Mouse (Mus musculus): ENCODE data around the gene Gm45234.

Gene Gm45234

DNA sequence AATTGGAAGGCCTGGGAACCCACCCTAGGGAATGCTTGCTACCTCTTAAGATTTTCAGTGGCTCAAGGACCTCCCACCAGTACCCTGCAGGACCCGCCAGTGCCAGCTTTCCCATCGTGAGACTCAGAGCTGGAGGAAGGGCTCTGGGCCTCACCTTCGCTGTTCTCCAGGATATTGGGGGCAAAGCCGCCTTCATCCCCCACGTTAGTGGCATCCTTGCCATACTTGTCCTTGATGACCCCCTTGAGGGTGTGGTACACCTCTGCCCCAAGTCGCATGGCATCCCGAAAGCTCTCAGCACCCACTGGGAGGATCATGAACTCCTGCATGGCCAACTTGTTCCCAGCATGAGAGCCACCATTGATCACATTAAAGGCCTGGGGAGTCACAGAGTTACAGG lies 10.1 kb upstream of the Gm45234 start:
- no peak for DNase-seq

- DNase-seq: peak; percentile 83
Observed at GRCm38 (mm10) chr6:124759259-124759658, 3.4 kb upstream of the Gm45234 start.

GRCm38 (mm10) chr6:124758849-124759232 lies 3.0 kb upstream of the Gm45234 start:
- DNase-seq: no peak

DNA sequence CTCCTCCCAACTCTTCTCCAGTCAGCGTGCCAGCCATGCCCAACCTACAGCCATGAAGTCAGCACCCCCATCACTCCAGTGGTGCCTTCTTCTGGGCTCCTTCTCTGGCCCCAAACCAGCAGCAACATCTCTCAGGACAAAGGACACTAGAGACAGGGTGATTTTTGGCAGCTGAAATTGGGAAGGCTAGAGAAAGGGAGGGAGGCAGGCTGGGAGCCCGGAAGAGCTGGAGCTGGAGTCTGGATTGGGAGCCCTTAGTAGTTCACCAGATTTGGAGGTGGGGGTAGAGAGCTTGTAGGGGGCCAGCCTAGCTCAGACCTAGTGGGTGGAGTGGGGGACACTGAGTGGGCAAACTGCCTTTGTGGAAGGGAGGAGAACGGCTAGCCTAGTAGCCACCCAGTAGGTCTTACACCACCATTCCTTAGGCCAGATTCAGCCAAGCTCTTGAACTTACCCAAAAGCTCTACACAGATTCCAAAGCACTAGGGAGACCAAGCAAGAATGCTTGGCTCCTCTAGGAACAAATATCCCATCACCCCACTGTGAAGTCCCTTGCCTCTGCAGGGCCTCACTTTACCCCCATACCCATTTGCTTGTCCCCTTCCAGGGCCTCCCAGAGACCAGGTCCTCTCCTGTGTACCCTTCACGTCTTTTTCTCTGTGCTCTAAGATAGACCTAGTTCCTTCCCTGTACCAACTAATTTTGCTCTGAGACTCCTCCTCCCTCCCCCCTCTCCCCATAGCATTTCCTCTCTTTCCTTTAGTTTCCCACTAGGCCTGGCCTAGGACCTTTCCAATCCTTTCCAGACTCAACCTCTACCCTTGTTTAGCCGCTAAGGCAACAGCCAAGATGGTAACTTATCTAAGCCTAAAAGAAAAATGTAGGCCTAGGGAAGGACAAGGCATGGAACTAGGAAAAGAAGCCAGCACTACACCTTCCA lies 2.4 kb upstream of the Gm45234 start:
- no peak for DNase-seq

DNA sequence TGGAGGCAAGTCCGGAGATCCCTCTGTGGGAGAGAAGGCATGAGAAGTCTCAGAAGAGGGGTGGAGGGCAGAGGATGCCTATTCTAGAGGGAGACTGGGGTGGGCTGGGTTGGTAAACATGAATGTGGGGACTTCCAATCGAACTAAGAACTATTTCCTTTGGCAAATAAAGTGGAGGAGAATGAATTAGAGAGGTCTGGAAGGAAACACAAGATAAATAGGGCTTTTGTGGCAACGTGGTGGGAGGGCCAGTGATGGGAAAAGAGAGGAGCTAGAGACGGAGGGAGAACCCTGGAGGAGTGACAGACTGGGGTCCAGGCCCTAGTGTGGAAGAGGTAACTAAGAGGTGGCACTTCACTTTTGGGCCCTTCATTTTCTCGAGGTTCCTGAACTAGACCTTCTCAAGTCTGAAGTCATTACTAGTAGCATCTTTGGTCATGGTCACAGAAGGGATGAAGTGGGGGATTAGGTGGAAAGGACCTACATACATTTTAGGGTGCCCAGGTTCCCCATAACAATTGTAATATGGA lies 1.6 kb upstream of the Gm45234 start:
- DNase-seq: no peak

DNA sequence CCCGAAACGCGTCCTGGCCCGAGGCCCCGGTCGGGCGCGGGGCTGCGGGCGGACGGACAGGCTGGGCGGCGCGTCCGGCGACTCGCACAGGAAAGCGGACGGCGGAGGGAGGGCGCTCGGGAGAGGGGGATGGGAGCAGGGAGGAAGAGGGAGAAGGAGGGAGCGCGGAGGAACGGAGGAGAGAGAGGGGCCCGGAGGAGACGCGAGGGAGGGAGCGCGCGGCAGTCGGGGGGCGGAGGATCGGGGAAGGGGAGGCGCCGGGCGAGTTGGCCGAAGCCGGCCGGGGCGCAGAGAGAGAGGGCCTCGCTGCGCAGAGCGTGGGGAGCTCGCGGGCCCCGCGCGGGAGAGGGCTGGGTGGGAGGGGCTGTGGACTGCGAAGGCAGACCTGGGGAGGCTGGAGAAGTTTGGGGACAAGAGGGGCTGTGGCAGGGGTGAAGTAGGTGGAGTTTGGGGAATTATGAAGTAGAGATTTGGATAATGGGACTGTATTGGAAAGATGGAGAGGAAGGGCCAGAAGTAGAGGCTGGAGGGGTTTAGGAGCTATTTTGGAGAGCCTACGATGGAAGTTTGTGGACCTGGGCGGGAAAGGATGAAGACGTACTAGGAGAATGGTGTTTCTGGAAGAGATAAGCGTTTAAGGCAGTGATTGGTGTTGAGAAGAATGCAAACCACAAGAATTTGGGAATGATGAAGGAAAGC lies 980 bp upstream of the Gm45234 start:
- peak; percentile 65 to 69 for DNase-seq

GRCm38 (mm10) chr6:124755306-124755705 lies 515 bp downstream of the Gm45234 start:
- no peak for DNase-seq

DNA sequence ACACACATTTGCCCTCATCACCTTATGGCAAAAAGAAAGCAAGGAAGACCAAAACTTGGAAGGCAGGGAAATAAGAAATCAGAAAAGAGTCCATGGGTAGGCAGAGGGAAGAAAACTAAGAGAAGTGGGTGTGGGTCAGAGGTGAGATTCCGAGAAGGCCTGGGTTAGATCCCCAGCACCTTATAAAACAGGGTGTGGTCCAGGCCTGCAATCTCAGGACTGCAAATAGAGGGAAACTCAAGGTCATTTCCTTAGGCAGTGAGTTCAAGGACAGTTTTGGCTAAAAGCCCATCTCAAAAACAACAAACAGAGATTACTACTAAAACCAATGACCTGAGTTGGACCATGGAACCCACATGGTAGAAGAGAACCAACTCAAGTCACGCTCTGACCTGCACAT lies 2.0 kb downstream of the Gm45234 start:
- no peak for DNase-seq

DNA sequence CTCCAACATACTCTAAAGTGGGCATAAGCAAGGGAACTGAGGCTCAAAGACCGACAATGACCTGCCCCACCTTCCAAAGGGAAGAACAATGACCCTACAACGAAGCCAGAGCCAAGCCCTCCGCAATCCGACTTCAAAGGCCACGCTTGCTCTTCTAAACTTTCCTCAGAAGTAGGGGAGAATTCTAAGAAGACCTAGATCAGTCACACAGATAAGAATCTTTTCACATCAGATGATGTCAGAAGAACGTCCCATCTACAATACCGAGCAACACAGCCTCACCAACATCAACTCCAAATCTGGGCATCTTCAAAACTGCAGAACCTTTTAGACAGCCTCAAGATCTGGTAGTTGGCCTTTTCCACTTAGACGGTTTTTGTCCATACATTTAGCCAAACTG lies 5.4 kb downstream of the Gm45234 start:
- DNase-seq: peak in 1 of 2 experiments; percentile 22

- peak in 1 of 2 experiments; percentile 20 for DNase-seq
Observed at GRCm38 (mm10) chr6:124746654-124747632, 8.9 kb downstream of the Gm45234 start.

- DNase-seq: no peak
Observed at GRCm38 (mm10) chr6:124746296-124746605, 9.6 kb downstream of the Gm45234 start.

DNA sequence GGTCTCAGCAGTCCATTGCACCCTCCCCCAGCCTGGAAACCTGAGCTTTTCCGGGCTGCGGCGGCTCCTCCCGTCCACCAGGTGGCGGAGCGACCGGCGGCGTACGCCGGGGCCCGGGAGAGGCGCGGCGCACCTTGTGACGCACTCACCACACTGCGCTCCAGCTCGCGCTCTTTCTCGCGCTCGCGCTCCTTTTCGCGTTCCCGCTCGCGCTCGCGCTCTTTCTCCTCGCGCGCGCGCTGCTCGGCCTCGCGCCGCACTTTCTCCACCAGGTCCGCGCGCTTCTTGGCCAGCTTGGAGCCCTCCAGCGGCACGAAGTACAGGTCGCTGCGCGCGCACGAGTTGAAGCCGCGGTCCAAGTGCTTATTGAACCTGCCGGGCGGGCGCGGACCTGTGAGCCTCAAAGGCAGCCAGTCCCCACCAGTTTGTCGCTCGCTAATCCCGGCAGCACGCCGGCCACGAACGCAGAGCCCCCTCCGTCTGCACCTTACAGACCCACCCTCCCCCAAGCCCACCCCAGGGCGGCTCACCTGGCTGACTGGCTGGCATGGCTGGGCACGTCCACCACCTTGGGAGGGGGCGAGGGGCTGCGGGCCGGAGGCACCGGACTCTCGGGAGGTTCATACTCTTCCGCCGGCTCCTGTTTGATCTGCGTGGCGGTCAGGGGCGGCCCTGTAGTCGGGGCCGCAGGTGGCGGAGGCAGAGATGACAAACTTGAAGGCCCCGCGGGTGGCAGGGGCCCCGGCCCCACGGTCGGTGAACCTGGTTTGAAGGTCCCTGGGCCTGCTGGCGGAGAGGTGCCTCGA lies 10.1 kb downstream of the Gm45234 start:
- DNase-seq: peak; percentile 94 to 95

DNA sequence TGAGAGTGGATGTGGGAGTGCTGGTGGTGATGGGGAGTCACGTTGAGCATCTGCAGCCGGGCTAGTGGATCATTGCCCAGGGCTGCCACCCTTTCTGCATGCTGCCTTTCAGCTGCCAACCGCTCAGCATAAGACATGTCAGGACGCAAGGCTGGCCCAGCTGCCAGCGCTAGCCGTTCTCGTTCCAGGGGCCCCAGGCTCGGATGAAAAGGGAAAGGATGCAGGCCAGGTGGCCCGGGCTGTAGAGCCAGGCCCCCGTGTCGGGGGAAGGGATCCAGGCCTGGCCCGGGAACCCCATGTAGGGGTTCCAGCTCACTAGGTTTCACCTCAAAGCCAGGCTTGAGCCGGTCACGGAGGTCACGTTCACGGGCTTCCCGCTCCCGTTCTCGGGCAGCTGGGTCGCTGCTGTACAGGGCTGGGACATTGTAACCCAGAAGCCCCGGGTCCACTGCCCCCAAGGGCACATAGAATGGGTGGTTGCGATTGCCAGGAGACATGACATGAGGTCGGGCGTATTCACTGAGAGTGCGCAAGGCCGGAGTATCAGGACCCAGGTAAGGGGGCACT lies 11.0 kb downstream of the Gm45234 start:
- DNase-seq: peak in 1 of 2 experiments; percentile 61

GRCm38 (mm10) chr6:124743647-124744046 lies 12.2 kb downstream of the Gm45234 start:
- no peak for DNase-seq

DNA sequence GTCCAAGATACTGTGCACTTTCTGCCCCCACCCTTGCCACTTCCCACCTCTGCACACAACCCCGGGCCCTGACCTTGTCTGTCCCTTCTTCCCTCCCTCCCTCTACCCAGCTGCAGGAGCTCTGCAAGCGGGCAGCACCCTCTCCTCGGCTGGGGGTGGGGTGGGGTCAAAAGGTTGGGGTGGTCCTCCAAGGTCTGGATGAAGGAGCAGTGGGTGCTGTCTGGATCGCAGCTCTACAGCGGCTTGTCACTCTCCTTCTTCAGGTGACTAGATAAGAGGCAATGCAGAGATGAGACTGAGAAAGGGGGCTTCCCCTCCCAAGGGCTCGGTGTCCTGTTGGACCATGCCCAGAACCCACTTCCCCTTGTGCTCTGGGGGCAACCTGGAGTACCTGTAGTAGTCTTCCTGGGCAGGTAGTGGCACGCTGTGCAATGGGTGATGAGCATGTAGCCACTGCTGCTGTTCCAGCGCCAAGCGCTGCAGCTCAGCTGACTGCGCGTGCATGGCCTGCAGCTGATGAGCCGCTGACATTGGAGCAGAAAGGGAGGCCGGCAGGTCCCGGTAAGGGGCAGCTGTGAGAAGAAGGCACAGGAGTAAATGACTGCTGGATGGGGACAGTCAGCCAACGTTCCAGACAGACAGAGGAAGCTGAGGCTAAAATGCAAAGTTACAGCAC lies 12.8 kb downstream of the Gm45234 start:
- peak in 1 of 2 experiments; percentile 37 for DNase-seq

GRCm38 (mm10) chr6:124741842-124742241 lies 14.0 kb downstream of the Gm45234 start:
- DNase-seq: no peak

DNA sequence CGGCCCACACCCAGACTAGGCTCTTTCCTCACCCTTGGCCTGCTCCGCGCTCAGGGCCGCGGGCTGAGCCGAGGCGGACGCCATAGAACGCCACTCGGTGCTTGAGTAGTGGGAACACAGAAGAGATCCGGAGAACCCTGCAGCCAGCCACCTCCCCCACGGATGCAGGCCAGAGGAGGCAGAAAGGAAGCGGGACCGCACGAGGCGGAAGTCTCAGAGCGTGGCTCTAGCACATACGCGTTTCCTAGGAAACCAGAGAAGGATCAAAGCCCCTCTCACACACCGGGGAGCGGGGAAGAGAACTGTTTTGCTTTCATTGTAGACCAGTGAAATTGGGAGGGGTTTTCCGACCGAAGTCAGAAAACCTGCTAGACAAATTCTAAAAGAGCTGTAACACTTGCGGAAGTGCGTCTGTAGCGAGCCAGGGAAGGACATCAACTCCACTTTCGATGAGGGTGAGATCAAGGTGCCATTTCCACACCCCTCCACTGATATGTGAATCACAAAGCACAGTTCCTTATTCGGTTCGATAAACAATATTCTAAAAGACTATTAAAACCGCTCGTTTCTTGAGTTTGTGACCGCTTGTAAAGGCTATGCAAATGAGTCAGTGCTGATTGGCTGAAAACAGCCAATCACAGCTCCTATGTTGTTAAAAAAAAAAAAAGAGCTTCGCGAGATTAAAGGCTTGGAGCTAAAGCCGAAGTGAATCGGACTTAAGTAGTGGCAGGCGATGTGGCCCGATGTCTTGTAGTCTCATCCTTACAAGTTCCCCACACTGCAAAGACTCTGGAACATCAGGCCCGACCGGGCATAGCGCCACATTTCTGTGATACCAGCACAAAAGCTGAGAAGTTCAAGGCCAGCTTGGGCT lies 14.7 kb downstream of the Gm45234 start, which contains the start of gene Grcc10:
TSS of gene Grcc10 (minus strand) at position 487 of the 874 bp plus-strand sequence.
- DNase-seq: peak; percentile 91 to 95

- no peak for DNase-seq
Observed at GRCm38 (mm10) chr6:124740211-124740887, 15.5 kb downstream of the Gm45234 start.

- DNase-seq: no peak
Observed at GRCm38 (mm10) chr6:124739231-124739796, 16.5 kb downstream of the Gm45234 start.
